Mouse (Mus musculus) v-Abl transformed pro-B cells (cell line): Measurements from ENCODE around the gene Syt6.
"Not testable (repeated sequence)": the region's sequence is repeated elsewhere in the genome, so short reads cannot be mapped to it uniquely, and the experiment has no call there.

ENCODE experiments used
- in situ Hi-C, 2 experiments: fragments of 400-800 bp; cut with MboI; formaldehyde crosslinking; loops; one replicate each; pipeline ENCODE4 v1.15.1; 2025; ENCODE audit not compliant: unreplicated experiment in 2 of 2

The Syt6 gene

DNA sequence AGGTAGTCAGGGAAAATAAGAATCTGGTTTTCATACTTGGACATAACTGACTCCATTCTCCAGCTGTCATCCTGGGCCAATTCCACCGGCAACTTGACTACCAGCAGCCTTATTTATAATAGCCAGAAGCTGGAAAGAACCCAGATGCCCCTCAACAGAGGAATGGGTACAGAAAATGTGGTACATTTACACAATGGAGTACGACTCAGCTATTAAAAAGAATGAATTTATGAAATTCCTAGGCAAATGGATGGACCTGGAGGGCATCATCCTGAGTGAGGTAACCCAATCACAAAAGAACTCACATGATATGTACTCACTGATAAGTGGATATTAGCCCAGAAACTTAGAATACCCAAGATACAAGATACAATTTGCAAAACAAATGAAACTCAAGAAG lies 70.9 kb downstream of the Syt6 start, which contains the start of gene Atg4a-ps:
Atg4a-ps (minus strand) TSS at position 101 of the 400 bp plus-strand sequence.
- in situ Hi-C loops, result not testable (repeated sequence)

DNA sequence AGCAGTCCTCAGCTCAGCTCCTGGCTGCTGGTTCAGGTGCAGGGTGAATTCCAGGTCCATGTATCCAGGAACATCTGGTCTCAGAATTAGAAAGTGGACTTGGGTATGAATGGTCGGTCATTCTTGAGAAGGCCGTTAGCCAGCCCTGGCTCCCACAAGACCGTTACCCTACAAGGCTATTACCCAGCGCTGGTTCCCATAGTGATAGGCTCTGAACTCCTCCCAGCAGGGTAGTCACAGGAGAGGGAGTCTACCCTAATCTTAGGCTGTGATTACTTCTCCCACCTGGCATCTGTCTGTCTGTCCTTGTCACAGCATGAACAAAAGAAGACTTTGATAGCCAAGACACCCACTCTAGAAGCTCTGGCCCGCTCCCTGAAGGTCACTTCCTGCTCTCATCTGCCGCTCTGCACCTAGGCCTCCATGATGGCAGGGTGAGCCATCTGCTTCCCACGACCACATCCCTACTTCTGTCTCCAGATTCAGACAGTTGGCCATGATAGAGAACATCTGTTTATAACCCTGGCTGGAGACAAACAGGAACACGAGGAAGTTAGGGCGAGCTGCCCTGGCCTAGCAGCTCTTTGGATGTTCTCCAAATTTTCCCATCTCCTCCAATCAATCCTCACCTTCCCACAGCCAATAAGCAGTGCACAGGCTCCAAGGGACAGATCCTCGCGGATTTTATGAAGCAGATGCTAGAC lies 72.3 kb downstream of the Syt6 start:
- in situ Hi-C loops, result no loop called here

GRCm38 (mm10) chr3:103648486-103648885 lies 73.5 kb downstream of the Syt6 start:
- in situ Hi-C loops, result no loop called here

- in situ Hi-C loops, result no loop called here
Observed at GRCm38 (mm10) chr3:103649716-103650115, 74.7 kb downstream of the Syt6 start.

GRCm38 (mm10) chr3:103650406-103650805 lies 75.4 kb downstream of the Syt6 start:
- in situ Hi-C loops, result no loop called here

DNA sequence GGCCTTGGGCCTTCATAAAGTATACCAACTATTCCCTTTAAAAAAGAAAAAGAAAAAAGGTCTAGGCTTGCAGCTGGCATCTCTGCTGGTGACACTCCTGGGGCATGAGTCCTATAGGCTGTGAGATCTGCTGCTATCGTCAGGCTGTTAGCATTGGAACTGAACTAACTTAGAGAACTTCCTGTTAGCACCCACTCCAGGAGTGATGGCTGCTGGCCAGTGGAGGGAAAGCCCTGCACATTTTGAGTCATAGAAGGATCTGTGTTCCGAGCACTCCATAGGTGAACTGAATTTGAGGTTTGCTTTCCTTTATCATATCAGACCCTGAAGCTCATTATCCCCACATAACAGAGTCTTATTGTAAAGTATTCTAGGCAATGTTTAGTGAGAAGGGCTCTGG lies 85.0 kb downstream of the Syt6 start:
- in situ Hi-C loops, result no loop called here

DNA sequence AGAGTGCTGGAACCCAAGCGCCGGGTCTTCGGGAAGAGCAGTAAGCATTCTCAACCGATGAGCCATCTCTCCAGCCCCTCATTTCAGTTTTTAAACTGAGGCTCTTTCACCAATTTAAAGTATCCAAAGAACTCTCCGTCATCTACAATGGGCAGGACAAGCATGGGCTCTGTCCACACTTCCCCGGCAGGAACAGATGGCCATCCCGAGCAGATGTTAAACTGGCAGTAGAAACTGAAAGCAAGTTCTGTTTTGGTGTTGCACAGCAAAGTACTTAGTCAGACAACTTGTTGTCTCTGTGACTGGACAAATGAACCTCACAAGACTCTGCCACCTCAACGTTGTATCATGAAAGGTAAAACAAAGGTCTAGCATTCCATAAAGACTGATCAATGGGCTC lies 86.7 kb downstream of the Syt6 start:
- in situ Hi-C loops, result no loop called here

GRCm38 (mm10) chr3:103663385-103663784 lies 88.4 kb downstream of the Syt6 start:
- in situ Hi-C loops, result no loop called here

- in situ Hi-C loops, result no loop called here
Observed at GRCm38 (mm10) chr3:103672113-103672512, 97.1 kb downstream of the Syt6 start.

DNA sequence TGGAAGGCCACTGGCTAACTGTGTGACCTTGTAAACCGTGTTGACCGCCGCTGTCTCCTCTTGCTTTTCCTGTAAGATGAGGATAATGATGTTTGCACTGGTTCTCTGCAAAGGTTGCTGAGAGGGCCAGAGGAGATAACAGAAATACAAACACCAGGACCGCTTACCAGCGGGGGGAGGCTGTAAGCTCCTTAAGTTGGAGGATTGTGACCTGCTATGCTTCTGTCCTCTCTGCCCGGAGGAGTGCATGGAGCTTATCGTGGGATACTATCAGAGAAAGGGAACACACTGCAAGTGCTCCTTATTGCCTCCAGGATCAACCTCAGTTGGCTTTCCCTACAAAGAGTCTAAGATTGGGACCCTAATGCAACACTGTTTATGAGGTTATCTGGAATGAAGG lies 97.7 kb downstream of the Syt6 start:
- in situ Hi-C loops, result no loop called here

- in situ Hi-C loops, result loop anchor here in 1 of 2 experiments (25.0 kb wide), 1 partner anchor 242 kb away; no protein-coding TSS in a partner anchor
Observed at GRCm38 (mm10) chr3:103678811-103679210, 103.8 kb downstream of the Syt6 start.

DNA sequence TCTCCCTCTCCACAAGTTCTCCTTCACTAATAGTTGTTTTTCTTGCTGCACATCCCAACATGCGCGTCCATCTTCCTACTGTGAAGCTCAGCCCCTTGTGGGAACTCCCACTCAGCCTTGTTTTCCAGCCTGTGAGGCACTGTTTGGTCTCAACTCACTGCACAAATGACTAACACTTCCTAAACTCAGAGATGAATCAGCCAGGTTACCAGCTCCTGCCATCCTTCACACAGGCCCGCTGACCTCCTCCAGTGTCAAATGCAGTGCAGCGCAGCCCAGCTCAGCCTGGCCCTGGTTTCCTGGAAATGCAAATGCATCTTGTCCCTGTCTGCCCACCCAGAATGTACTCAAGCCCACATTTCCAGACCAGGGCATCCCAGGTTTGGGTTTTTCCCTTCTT lies 107.4 kb downstream of the Syt6 start:
- in situ Hi-C loops, result loop anchor here in 1 of 2 experiments (25.0 kb wide), 1 partner anchor 245 kb away; no protein-coding TSS in a partner anchor

DNA sequence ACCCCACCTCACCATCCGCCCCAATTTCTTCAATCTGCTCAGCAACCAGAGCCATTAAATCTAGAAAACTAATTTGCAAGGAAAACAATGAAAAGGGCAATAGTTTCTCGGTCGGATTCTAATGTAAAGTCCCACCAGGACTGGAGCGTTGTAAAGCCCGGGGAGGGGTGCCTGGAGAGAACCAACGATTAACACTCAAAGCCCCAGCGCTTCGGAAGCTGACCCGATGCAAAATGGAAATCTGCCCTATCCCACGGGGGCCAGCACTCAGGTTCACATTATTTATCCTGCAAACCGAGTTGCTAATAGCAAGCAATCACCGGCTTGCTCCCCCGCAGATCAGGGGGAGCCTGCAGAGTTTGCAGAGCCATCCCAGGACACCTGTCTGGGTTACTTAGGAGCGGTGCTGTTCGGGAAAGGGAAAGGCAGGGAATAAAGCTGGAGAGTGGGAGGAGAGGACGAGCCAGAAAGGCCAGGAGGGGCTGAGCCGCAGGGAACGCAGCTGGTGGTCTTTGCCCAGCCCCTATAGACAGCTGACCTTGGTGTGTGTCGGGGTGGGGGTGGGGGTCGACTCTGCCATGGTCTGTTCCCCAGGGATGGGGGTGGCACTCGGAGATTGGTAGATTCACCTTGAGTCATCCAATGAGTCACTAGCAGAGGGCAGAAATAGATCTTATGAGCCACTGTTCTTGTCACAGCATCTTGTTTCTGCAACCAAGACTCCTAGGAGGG lies 108.4 kb downstream of the Syt6 start:
- in situ Hi-C loops, result loop anchor here in 1 of 2 experiments (25.0 kb wide), 1 partner anchor 246 kb away; no protein-coding TSS in a partner anchor

GRCm38 (mm10) chr3:103683966-103684319 lies 108.9 kb downstream of the Syt6 start:
- in situ Hi-C loops, result loop anchor here in 1 of 2 experiments (25.0 kb wide), 1 partner anchor 247 kb away; no protein-coding TSS in a partner anchor

DNA sequence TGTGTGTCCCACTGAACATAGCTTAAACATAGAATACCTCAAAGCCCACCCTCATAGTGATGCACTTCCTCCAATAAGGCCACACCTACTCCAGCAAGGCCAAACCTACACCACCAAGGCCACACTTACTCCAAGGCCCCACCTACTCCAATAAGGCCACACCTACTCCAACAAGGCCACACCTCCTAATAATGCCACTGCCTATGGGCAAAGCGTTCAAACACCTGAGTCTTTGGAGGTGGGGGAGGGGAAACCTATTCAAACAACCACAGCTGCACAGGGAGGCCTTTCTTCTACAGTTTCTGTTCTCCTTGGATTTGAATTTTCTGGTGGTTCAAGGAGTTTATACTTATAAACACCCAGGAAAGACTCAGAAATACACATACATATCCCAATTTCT lies 114.0 kb downstream of the Syt6 start:
- in situ Hi-C loops, result loop anchor here in 1 of 2 experiments (25.0 kb wide), 1 partner anchor 252 kb away; no protein-coding TSS in a partner anchor

DNA sequence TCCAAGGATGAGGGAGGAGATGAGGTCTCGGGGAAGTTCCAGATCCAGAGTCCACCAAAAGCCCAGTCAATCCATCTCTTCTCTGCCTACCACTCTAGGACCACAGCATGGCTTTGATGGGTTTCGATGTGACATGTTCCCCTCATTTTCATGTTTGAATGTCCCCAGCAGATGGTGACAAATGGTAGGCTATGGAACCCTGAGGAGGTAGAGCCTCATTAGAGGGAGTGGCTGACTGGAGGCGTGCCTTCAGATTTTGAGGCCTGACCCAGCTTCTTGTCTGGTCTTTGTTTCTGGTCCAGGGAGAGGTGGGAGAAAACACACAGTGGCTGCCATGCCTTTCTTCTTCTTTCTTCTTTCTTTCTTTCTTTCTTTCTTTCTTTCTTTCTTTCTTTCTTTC lies 115.5 kb downstream of the Syt6 start:
- in situ Hi-C loops, result loop anchor here in 1 of 2 experiments (25.0 kb wide), 1 partner anchor 253 kb away; no protein-coding TSS in a partner anchor
